Mouse (Mus musculus): ENCODE data around the gene Cep126. TPM values are rescaled to one million over a fixed set of nuclear protein-coding genes. Genes with fewer than 3 reads are reported as not detected.

The Cep126 gene
- not detected for total RNA-seq (2023)

GRCm38 (mm10) chr9:8134117-8134574 is at the start of gene Cep126:
Cep126 (minus strand) TSS chr9:8134294.

GRCm38 (mm10) chr9:8042338-8043043 is 91.6 kb downstream of the Cep126 start, which contains the start of gene Cfap300:
Cfap300 (minus strand) TSS chr9:8042823.

Other genes with a start within 250 kb of the Cep126 start
- gene Yap1, start 129.7 kb downstream of the Cep126 start, total RNA-seq (2023): 0.98 TPM
- gene Cfap300, start 91.5 kb downstream of the Cep126 start, total RNA-seq (2023): not detected

Data from CD4-positive naive resting alpha-beta T cell, adult 57 days (primary cell).